8 mouse cellular contexts compared by ENCODE assay signal in genomic region chr5:24600236-24600635, GRCm38 (mm10). TPM values are rescaled to one million over a fixed set of nuclear protein-coding genes. Genes with fewer than 3 reads are reported as not detected.
DNase-seq lines count a peak whose midpoint lies in the region; ATAC-seq and TF ChIP-seq lines count a peak whose summit lies in the region.

No protein-coding gene starts in this region.

- 70% methylated on average over 2 of the region's 2 CpGs for whole genome bisulfite sequencing in lung, embryonic 14.5 days
- WGBS in forebrain, postnatal 0 days: 69% methylated on average over 2 of the region's 2 CpGs
- WGBS in limb, embryonic 11.5 days: 66% methylated on average over 2 of the region's 2 CpGs
- WGBS in stomach, embryonic 14.5 days: 85% methylated on average over 2 of the region's 2 CpGs
- 90% methylated on average over 2 of the region's 2 CpGs for WGBS in thymus, adult 2 months

- H3K36me3 ChIP-seq in lung, embryonic 14.5 days (ENCODE audit: insufficient read depth): peaks cover under 1% of the 10 kb centered on the region; the same call in 1 of the 2 replicates
- 0 out of 2 replicates have a peak, but pooled peaks cover 1% of the 10 kb centered on the region for H3K36me3 ChIP-seq in forebrain, postnatal 0 days (ENCODE audit: insufficient read depth)
- no peaks in the 10 kb centered on the region for H3K36me3 ChIP-seq in limb, embryonic 11.5 days (ENCODE audit: control insufficient read depth, insufficient read depth, low read length)
- peaks cover 7% of the 10 kb centered on the region; the same call in 1 of the 2 replicates for H3K36me3 ChIP-seq in stomach, embryonic 14.5 days (ENCODE audit: control insufficient read depth, insufficient read depth, low read length)
- H3K36me3 ChIP-seq in thymus, adult 2 months (ENCODE audit: control insufficient read depth, insufficient read depth, low read length): no peaks in the 10 kb centered on the region

- TF ChIP-seq POLR2A in thymus, adult 2 months (IDR thresholded peaks at IDR 0.05; ENCODE audit: control insufficient read depth, extremely low read depth, insufficient read depth, low read length, poor library complexity): no peak

- DNase-seq in lung, embryonic 14.5 days: no peak
- DNase-seq in lung, postnatal 36 days: no peak
- DNase-seq in forebrain, postnatal 0 days: no peak
- no peak for DNase-seq in limb, embryonic 11.5 days (ENCODE audit: low spot score)
- DNase-seq in ovary, adult 18-20 months (ENCODE audit: low spot score): no peak
- DNase-seq in thymus, adult 2 months: no peak

- no peaks in the 10 kb centered on the region for H3K9me3 ChIP-seq in lung, embryonic 14.5 days (ENCODE audit: low read depth, low read length)
- no peaks in the 10 kb centered on the region for H3K9me3 ChIP-seq in forebrain, postnatal 0 days (ENCODE audit: low read length)
- H3K9me3 ChIP-seq in limb, embryonic 11.5 days (ENCODE audit: control insufficient read depth, low read length): no peaks in the 10 kb centered on the region
- H3K9me3 ChIP-seq in stomach, embryonic 14.5 days (ENCODE audit: control insufficient read depth, low read depth, low read length): no peaks in the 10 kb centered on the region

- peak overlapping the region; percentile 94 for H3K4me2 ChIP-seq in lung, embryonic 14.5 days
- H3K4me2 ChIP-seq in forebrain, postnatal 0 days (ENCODE audit: low read depth): peak overlapping the region; percentile 98; the same call in 1 of the 2 replicates
- peak overlapping the region; percentile 93; the same call in 1 of the 2 replicates for H3K4me2 ChIP-seq in limb, embryonic 11.5 days (ENCODE audit: low read depth, severe bottlenecking)
- H3K4me2 ChIP-seq in stomach, embryonic 14.5 days (replicated peaks; ENCODE audit: low read depth, low read length): peak overlapping the region; percentile 89

- peaks cover 6% of the 10 kb centered on the region; the same call in 1 of the 2 replicates for H3K27me3 ChIP-seq in lung, embryonic 14.5 days (ENCODE audit: insufficient read depth, low read length)
- no peaks in the 10 kb centered on the region for H3K27me3 ChIP-seq in forebrain, postnatal 0 days (ENCODE audit: insufficient read depth, low read length)
- no peaks in the 10 kb centered on the region for H3K27me3 ChIP-seq in limb, embryonic 11.5 days (ENCODE audit: control insufficient read depth, insufficient read depth, low read length)
- no peaks in the 10 kb centered on the region for H3K27me3 ChIP-seq in stomach, embryonic 14.5 days (ENCODE audit: control insufficient read depth, insufficient read depth, low read length)
- peaks cover 28% of the 10 kb centered on the region for H3K27me3 ChIP-seq in thymus, adult 2 months (ENCODE audit: control insufficient read depth, insufficient read depth, low read length)

- no peak overlapping the region; the same call in 1 of the 2 replicates for H3K9ac ChIP-seq in lung, embryonic 14.5 days
- H3K9ac ChIP-seq in forebrain, postnatal 0 days: no peak overlapping the region
- no peak overlapping the region for H3K9ac ChIP-seq in limb, embryonic 11.5 days (ENCODE audit: low read length)
- H3K9ac ChIP-seq in stomach, embryonic 14.5 days (replicated peaks; ENCODE audit: low read depth, low read length): no peak overlapping the region

- ATAC-seq in lung, embryonic 14.5 days (ENCODE audit: insufficient read depth): no peak
- ATAC-seq in forebrain, postnatal 0 days: no peak
- no peak for ATAC-seq in limb, embryonic 11.5 days (ENCODE audit: insufficient number of reproducible peaks, low FRiP score, low TSS enrichment, low read depth)
- no peak for ATAC-seq in stomach, embryonic 14.5 days (ENCODE audit: insufficient number of reproducible peaks, insufficient read depth, low FRiP score, low read depth)
- no peak for ATAC-seq in erythroid progenitor cell, adult 5-6 weeks (replicated peaks; ENCODE audit: low FRiP score, poor library complexity, severe bottlenecking)

- no peak overlapping the region for H3K27ac ChIP-seq in lung, embryonic 14.5 days (ENCODE audit: low read depth)
- H3K27ac ChIP-seq in forebrain, postnatal 0 days (ENCODE audit: low read depth, low read length): no peak overlapping the region
- no peak overlapping the region; the same call in 1 of the 2 replicates for H3K27ac ChIP-seq in limb, embryonic 11.5 days (replicated peaks; ENCODE audit: low read depth, low read length)
- H3K27ac ChIP-seq in stomach, embryonic 14.5 days (ENCODE audit: low read length): no peak overlapping the region
- no peak overlapping the region for H3K27ac ChIP-seq in thymus, adult 2 months (ENCODE audit: control insufficient read depth, insufficient read depth, low read length)

- no peak for TF ChIP-seq CTCF in lung, embryonic 14.5 days (IDR thresholded peaks at IDR 0.05; ENCODE audit: low read depth)
- TF ChIP-seq CTCF in forebrain, postnatal 0 days (IDR thresholded peaks at IDR 0.05; ENCODE audit: low read depth): no peak
- TF ChIP-seq CTCF in thymus, adult 2 months (IDR thresholded peaks at IDR 0.05; ENCODE audit: borderline replicate concordance, control insufficient read depth, extremely low read depth, insufficient read depth, low read length, poor library complexity): no peak

- H3K4me3 ChIP-seq in lung, embryonic 14.5 days (ENCODE audit: low read depth, low read length): peak overlapping the region; percentile 73; the same call in 1 of the 2 replicates
- H3K4me3 ChIP-seq in forebrain, postnatal 0 days (ENCODE audit: low read depth, low read length): no peak overlapping the region
- peak overlapping the region; percentile 67; the same call in 1 of the 2 replicates for H3K4me3 ChIP-seq in limb, embryonic 11.5 days (ENCODE audit: low read depth, low read length)
- no peak overlapping the region for H3K4me3 ChIP-seq in stomach, embryonic 14.5 days (ENCODE audit: low read depth, low read length)
- no peak overlapping the region for H3K4me3 ChIP-seq in thymus, adult 2 months (ENCODE audit: control insufficient read depth, insufficient read depth, low read length)

- peaks cover 28% of the 10 kb centered on the region for H3K4me1 ChIP-seq in lung, embryonic 14.5 days (ENCODE audit: insufficient read depth)
- peaks cover 51% of the 10 kb centered on the region for H3K4me1 ChIP-seq in forebrain, postnatal 0 days (ENCODE audit: insufficient read depth)
- H3K4me1 ChIP-seq in limb, embryonic 11.5 days (ENCODE audit: control insufficient read depth, insufficient read depth, low read length): peaks cover 48% of the 10 kb centered on the region
- H3K4me1 ChIP-seq in stomach, embryonic 14.5 days (ENCODE audit: control insufficient read depth, insufficient read depth, low read length): peaks cover 43% of the 10 kb centered on the region
- H3K4me1 ChIP-seq in thymus, adult 2 months (replicated peaks; ENCODE audit: control insufficient read depth, insufficient read depth, low read length): peaks cover 20% of the 10 kb centered on the region; the same call in 1 of the 2 replicates

RNA-seq across cellular contexts. Expression of gene Chpf2, which starts 13.7 kb away (rescaled TPM):
- polyA plus RNA-seq in lung, embryonic 14.5 days (2014; fragmentation: Nextera tagmentation; extraction: Ambion mirVana): 12.2 and 14.2 TPM in 2 replicates
- 25.0 and 33.5 TPM in 2 replicates for total RNA-seq in forebrain, postnatal 0 days (2014; rRNA removed)
- 18.7 and 21.3 TPM in 2 replicates for polyA plus RNA-seq in forebrain, postnatal 0 days (2015; fragmentation: Nextera tagmentation; extraction: Ambion mirVana)
- polyA plus RNA-seq in limb, embryonic 11.5 days (2014; fragmentation: Nextera tagmentation; extraction: Ambion mirVana): 8.1 and 9.0 TPM in 2 replicates
- polyA plus RNA-seq in stomach, embryonic 14.5 days (2014; fragmentation: Nextera tagmentation; extraction: Ambion mirVana): 11.3 and 13.4 TPM in 2 replicates
- total RNA-seq in erythroid progenitor cell, adult 5-6 weeks (2015; ENCODE audit: low replicate concordance): 5.9 and 10.5 TPM in 2 replicates
- total RNA-seq in erythroid progenitor cell, adult 5-6 weeks (2017; ENCODE audit: low replicate concordance): 5.5 and 11.9 TPM in 2 replicates
- polyA plus RNA-seq in thymus, adult 2 months (2012; rRNA removed): 53.5 and 55.5 TPM in 2 replicates

RNA-seq across cellular contexts. Expression of gene Abcf2, which starts 23.0 kb away (rescaled TPM):
- 119 and 120 TPM in 2 replicates for polyA plus RNA-seq in lung, embryonic 14.5 days (2014; fragmentation: Nextera tagmentation; extraction: Ambion mirVana)
- 59.8 and 66.2 TPM in 2 replicates for total RNA-seq in forebrain, postnatal 0 days (2014; rRNA removed)
- polyA plus RNA-seq in forebrain, postnatal 0 days (2015; fragmentation: Nextera tagmentation; extraction: Ambion mirVana): 73.7 and 80.8 TPM in 2 replicates
- 149 and 155 TPM in 2 replicates for polyA plus RNA-seq in limb, embryonic 11.5 days (2014; fragmentation: Nextera tagmentation; extraction: Ambion mirVana)
- polyA plus RNA-seq in stomach, embryonic 14.5 days (2014; fragmentation: Nextera tagmentation; extraction: Ambion mirVana): 79.5 and 89.2 TPM in 2 replicates
- 14.7 and 18.0 TPM in 2 replicates for total RNA-seq in erythroid progenitor cell, adult 5-6 weeks (2015; ENCODE audit: low replicate concordance)
- 13.7 and 18.1 TPM in 2 replicates for total RNA-seq in erythroid progenitor cell, adult 5-6 weeks (2017; ENCODE audit: low replicate concordance)
- 117 and 121 TPM in 2 replicates for polyA plus RNA-seq in thymus, adult 2 months (2012; rRNA removed)

RNA-seq across cellular contexts. Expression of gene Smarcd3, which starts 24.0 kb away (rescaled TPM):
- polyA plus RNA-seq in lung, embryonic 14.5 days (2014; fragmentation: Nextera tagmentation; extraction: Ambion mirVana): 37.2 and 39.1 TPM in 2 replicates
- 265 and 272 TPM in 2 replicates for total RNA-seq in forebrain, postnatal 0 days (2014; rRNA removed)
- polyA plus RNA-seq in forebrain, postnatal 0 days (2015; fragmentation: Nextera tagmentation; extraction: Ambion mirVana): 162 and 168 TPM in 2 replicates
- polyA plus RNA-seq in limb, embryonic 11.5 days (2014; fragmentation: Nextera tagmentation; extraction: Ambion mirVana): 44.2 and 44.7 TPM in 2 replicates
- polyA plus RNA-seq in stomach, embryonic 14.5 days (2014; fragmentation: Nextera tagmentation; extraction: Ambion mirVana): 35.6 and 36.2 TPM in 2 replicates
- total RNA-seq in erythroid progenitor cell, adult 5-6 weeks (2015; ENCODE audit: low replicate concordance): not detected in 2 replicates
- total RNA-seq in erythroid progenitor cell, adult 5-6 weeks (2017; ENCODE audit: low replicate concordance): not detected in 2 replicates
- 3.7 and 6.1 TPM in 2 replicates for polyA plus RNA-seq in thymus, adult 2 months (2012; rRNA removed)

RNA-seq across cellular contexts. Expression of gene 4931409K22Rik, which starts 43.6 kb away (rescaled TPM):
- polyA plus RNA-seq in lung, embryonic 14.5 days (2014; fragmentation: Nextera tagmentation; extraction: Ambion mirVana): not detected in 2 replicates
- not detected in 2 replicates for total RNA-seq in forebrain, postnatal 0 days (2014; rRNA removed)
- polyA plus RNA-seq in forebrain, postnatal 0 days (2015; fragmentation: Nextera tagmentation; extraction: Ambion mirVana): 0.11 TPM in 1 of 2 replicates, not detected in the other
- polyA plus RNA-seq in limb, embryonic 11.5 days (2014; fragmentation: Nextera tagmentation; extraction: Ambion mirVana): not detected in 2 replicates
- 0.10 TPM in 2 replicates for polyA plus RNA-seq in stomach, embryonic 14.5 days (2014; fragmentation: Nextera tagmentation; extraction: Ambion mirVana)
- not detected in 2 replicates for total RNA-seq in erythroid progenitor cell, adult 5-6 weeks (2015; ENCODE audit: low replicate concordance)
- not detected in 2 replicates for total RNA-seq in erythroid progenitor cell, adult 5-6 weeks (2017; ENCODE audit: low replicate concordance)
- polyA plus RNA-seq in thymus, adult 2 months (2012; rRNA removed): not detected in 2 replicates

RNA-seq across cellular contexts. Expression of gene Asb10, which starts 59.5 kb away (rescaled TPM):
- 0.29 and 0.42 TPM in 2 replicates for polyA plus RNA-seq in lung, embryonic 14.5 days (2014; fragmentation: Nextera tagmentation; extraction: Ambion mirVana)
- total RNA-seq in forebrain, postnatal 0 days (2014; rRNA removed): 0.43 TPM in 1 of 2 replicates, not detected in the other
- polyA plus RNA-seq in forebrain, postnatal 0 days (2015; fragmentation: Nextera tagmentation; extraction: Ambion mirVana): 0.21 and 0.22 TPM in 2 replicates
- polyA plus RNA-seq in limb, embryonic 11.5 days (2014; fragmentation: Nextera tagmentation; extraction: Ambion mirVana): 0.40 and 0.81 TPM in 2 replicates
- polyA plus RNA-seq in stomach, embryonic 14.5 days (2014; fragmentation: Nextera tagmentation; extraction: Ambion mirVana): 0.22 and 0.34 TPM in 2 replicates
- not detected in 2 replicates for total RNA-seq in erythroid progenitor cell, adult 5-6 weeks (2015; ENCODE audit: low replicate concordance)
- not detected in 2 replicates for total RNA-seq in erythroid progenitor cell, adult 5-6 weeks (2017; ENCODE audit: low replicate concordance)
- polyA plus RNA-seq in thymus, adult 2 months (2012; rRNA removed): 0.38 and 9.5 TPM in 2 replicates

Comparison
In these comparisons a context has a peak if more than half of its experiments do, and no peak if none do; other contexts are left out.
1. H3K4me3 ChIP-seq: peak in lung, embryonic 14.5 days (single experiment) and limb, embryonic 11.5 days (single experiment); none in forebrain, postnatal 0 days (single experiment), stomach, embryonic 14.5 days (single experiment) and thymus, adult 2 months (single experiment).
2. Peak in every context shown above with its lines, with median percentiles within 50 percentile points of each other: H3K4me2 ChIP-seq.